Mouse (Mus musculus): ENCODE data around the gene Cyfip2. TPM values are rescaled to one million over a fixed set of nuclear protein-coding genes. Genes with fewer than 3 reads are reported as not detected.

Gene Cyfip2
- total RNA-seq (2021) (10 to 100 TPM; 55.2 to 68.8 TPM), polyA plus RNA-seq (2012; rRNA removed) (28.8 and 30.5 TPM in 2 replicates)
- long read RNA-seq, full-length matches to known transcripts, result 5 of 19 reads
- long read RNA-seq, partial matches to known transcripts, result 9 of 19 reads
- long read RNA-seq, other reads (novel, unspliced or antisense), result 5 of 19 reads

DNA sequence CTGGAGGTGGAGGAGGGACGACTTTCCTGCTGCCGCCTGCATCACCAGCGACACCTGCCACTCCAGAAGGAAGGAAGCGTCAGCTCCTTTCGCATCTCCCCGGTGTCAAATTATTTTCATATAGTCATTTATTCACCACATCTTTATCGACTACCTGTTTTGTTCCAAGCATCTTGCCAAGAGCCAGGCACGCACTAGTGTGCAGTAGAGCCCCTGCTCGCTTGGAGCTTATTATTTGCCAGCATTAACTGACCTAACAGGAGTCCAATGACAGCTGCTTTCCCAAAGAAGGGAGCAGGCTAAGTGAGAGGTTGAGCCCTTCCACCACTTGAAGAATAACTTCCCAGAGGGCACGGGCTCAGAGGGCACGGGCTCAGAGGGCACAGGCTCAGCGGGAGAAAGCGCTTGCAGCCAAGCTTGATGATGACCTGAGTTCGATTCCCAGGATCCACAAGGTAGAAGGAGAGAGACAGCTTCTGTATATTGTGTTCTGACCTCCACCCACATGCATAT is at the start of gene Cyfip2:
TSS of gene Cyfip2 (minus strand) at position 337 of the 513 bp plus-strand sequence.
- intact Hi-C loops (cut with DNase I), result no loop called here

DNA sequence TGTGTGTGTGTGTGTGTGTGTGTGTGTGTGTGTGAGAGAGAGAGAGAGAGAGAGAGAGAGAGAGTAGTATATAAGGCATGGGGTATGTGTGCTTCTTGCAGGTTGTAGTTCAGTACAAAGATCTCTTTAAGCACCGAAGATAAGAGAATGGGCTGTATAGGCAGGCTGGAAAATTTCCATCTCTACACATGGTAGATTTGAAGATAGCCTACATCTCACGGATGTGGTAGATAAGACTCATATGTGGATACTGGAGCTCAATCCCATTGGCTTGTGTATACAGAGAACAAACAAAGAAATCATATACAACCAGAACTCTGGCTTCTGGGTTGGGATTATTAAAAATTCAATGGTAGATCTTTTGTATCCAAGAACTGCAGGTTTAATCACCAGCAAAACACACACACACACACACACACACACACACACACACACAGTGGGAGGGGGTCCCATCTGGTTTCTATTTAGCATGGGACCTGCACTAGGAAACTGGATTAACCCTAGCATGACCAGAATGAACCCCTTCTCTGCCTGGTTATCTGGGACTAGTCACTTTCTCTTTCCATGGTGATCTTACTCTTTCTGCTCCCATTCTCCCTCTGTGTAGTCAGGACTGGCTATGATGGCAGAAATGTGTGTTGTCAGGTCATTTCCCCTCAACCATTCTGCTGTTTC is 48.5 kb upstream of the Cyfip2 start:
- no peak for DNase-seq
- H3K4me1 ChIP-seq (ENCODE audit: control insufficient read depth, insufficient read depth, low read length), result no peaks in the 10 kb centered on the region
- TF ChIP-seq POLR2A (IDR thresholded peaks at IDR 0.05; ENCODE audit: insufficient read depth, low read depth, low read length) (no peak), CTCF (IDR thresholded peaks at IDR 0.05) (no peak), EP300 (IDR thresholded peaks at IDR 0.05; ENCODE audit: insufficient read depth, low read depth, low read length) (no peak)
- H3K36me3 ChIP-seq (ENCODE audit: control insufficient read depth, insufficient read depth, low read length), result no peaks in the 10 kb centered on the region
- H3K27ac ChIP-seq, result no peak overlapping the region
- H3K27me3 ChIP-seq (ENCODE audit: control insufficient read depth, insufficient read depth, low read length), result no peaks in the 10 kb centered on the region
- WGBS, result 56% methylated on average over 2 of the region's 2 CpGs
- H3K79me2 ChIP-seq (replicated peaks; ENCODE audit: control insufficient read depth, insufficient read depth, low read length), result no peaks in the 10 kb centered on the region
- intact Hi-C loops (cut with DNase I), result no loop called here
- no peak overlapping the region for H3K4me3 ChIP-seq
- no peak overlapping the region for H3K9ac ChIP-seq (ENCODE audit: low read depth, low read length)

More for the DNA sequence above, at the start of gene Cyfip2:
- peaks cover 3% of the 10 kb centered on the region; the same call in 1 of the 2 replicates for H3K27me3 ChIP-seq (ENCODE audit: control insufficient read depth, insufficient read depth, low read length)
- TF ChIP-seq POLR2A (IDR thresholded peaks at IDR 0.05; ENCODE audit: insufficient read depth, low read depth, low read length), result no peak
- TF ChIP-seq CTCF (IDR thresholded peaks at IDR 0.05), result no peak
- TF ChIP-seq EP300 (IDR thresholded peaks at IDR 0.05; ENCODE audit: insufficient read depth, low read depth, low read length), result no peak
- no peaks in the 10 kb centered on the region for H3K4me1 ChIP-seq (ENCODE audit: control insufficient read depth, insufficient read depth, low read length)
- peak within 1 kb of the TSS; percentile 68 for H3K4me3 ChIP-seq
- H3K9ac ChIP-seq (ENCODE audit: low read depth, low read length), result peak within 1 kb of the TSS; percentile 78
- peak within 1 kb of the TSS; percentile 59 for H3K27ac ChIP-seq
- WGBS, result 9% methylated on average over 14 of the region's 14 CpGs
- no peaks in the 10 kb centered on the region for H3K36me3 ChIP-seq (ENCODE audit: control insufficient read depth, insufficient read depth, low read length)
- no peaks in the 10 kb centered on the region for H3K79me2 ChIP-seq (replicated peaks; ENCODE audit: control insufficient read depth, insufficient read depth, low read length)
- DNase-seq, result no peak

DNA sequence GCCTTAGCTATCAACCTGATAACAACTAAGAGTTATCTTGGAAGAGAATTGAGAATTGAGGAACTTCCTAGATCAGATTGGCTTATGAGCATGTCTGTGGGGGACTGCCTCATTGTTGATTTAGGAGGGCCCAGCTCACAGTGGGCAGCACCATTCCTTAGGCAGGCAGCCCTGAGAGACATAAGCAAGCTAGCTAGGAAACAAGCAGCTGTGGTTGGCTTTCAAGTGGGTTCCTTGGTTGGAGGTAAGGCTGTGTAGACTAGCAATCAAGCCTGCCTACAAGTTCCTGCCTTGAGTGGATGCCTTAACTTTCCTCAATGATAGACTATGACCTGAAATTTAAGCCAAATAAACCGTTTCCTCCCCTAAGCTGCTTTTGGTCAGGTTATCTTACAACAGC is 45.7 kb upstream of the Cyfip2 start:
- Histone ChIP-seq H3K9ac (ENCODE audit: low read depth, low read length) (no peak overlapping the region), H3K4me1 (ENCODE audit: control insufficient read depth, insufficient read depth, low read length) (no peaks in the 10 kb centered on the region), H3K79me2 (replicated peaks; ENCODE audit: control insufficient read depth, insufficient read depth, low read length) (no peaks in the 10 kb centered on the region), H3K4me3 (no peak overlapping the region), H3K27ac (no peak overlapping the region), H3K36me3 (ENCODE audit: control insufficient read depth, insufficient read depth, low read length) (no peaks in the 10 kb centered on the region), H3K27me3 (ENCODE audit: control insufficient read depth, insufficient read depth, low read length) (no peaks in the 10 kb centered on the region)
- DNase-seq, result no peak
- TF ChIP-seq EP300 (IDR thresholded peaks at IDR 0.05; ENCODE audit: insufficient read depth, low read depth, low read length) (no peak), POLR2A (IDR thresholded peaks at IDR 0.05; ENCODE audit: insufficient read depth, low read depth, low read length) (no peak), CTCF (IDR thresholded peaks at IDR 0.05) (no peak)
- 50% methylated on average over 1 of the region's 1 CpGs for WGBS
- intact Hi-C loops (cut with DNase I), result no loop called here

DNA sequence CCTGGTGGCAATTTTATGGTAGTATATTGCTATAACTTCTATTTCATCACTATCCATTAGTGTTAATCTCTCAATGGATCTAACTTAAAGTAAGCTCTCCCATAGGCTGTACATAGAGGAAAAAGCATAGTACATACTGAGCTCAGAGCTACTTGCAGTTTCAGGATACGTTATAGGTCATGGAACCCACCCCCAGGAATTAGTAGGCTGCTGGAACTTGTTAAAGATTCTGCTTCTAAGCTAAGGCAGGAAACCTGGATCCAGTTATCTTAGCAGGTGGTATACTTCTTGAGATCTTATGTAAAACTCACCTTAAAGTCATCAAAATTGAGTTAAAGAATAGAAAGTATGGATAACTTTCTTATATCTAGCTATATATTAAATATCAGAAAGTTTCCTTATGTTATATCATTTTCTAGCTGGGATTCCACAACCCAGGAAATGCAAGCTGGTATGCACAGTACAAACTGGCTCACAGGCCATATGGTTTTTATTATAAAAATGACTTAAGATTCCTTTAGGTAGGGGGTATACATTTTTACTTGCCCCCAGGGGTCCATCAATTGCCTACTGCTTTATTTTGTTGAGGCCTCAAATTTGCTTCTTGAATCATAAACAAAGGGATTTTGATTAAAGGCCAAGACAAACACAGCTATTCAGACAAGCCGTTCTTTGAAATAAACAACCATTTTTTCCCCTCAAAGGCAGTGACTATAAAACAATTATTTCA is 37.2 kb upstream of the Cyfip2 start:
- H3K4me1 ChIP-seq (ENCODE audit: control insufficient read depth, insufficient read depth, low read length), result no peaks in the 10 kb centered on the region
- H3K79me2 ChIP-seq (replicated peaks; ENCODE audit: control insufficient read depth, insufficient read depth, low read length), result no peaks in the 10 kb centered on the region
- no peak for DNase-seq
- no peaks in the 10 kb centered on the region for H3K27me3 ChIP-seq (ENCODE audit: control insufficient read depth, insufficient read depth, low read length)
- no peaks in the 10 kb centered on the region for H3K36me3 ChIP-seq (ENCODE audit: control insufficient read depth, insufficient read depth, low read length)
- H3K27ac ChIP-seq, result no peak overlapping the region
- no peak for TF ChIP-seq EP300 (IDR thresholded peaks at IDR 0.05; ENCODE audit: insufficient read depth, low read depth, low read length)
- TF ChIP-seq POLR2A (IDR thresholded peaks at IDR 0.05; ENCODE audit: insufficient read depth, low read depth, low read length), result no peak
- no peak for TF ChIP-seq CTCF (IDR thresholded peaks at IDR 0.05)
- no peak overlapping the region for H3K9ac ChIP-seq (ENCODE audit: low read depth, low read length)
- H3K4me3 ChIP-seq, result no peak overlapping the region
- intact Hi-C loops (cut with DNase I), result no loop called here
- WGBS, result 62% methylated on average over 2 of the region's 2 CpGs

DNA sequence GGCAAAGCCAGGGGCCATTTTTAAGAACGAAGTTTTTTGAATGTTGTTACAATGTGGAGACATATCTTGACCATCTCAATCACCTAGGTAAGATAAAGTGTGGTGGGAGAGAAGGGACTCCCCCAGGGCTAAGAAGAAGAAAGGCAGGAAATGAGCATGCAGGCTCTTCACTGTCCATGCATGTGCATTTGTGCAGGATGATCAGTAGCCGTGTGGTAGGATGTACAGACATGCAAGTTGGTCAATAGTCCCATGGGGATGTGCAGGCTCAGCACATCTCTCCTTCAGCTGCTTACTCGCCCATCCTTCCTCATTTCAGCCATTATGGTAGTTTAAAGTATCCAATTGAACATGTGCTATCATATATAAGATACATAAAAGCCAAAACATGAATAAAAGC is 35.8 kb upstream of the Cyfip2 start:
- TF ChIP-seq CTCF (IDR thresholded peaks at IDR 0.05), result no peak
- no peak for TF ChIP-seq POLR2A (IDR thresholded peaks at IDR 0.05; ENCODE audit: insufficient read depth, low read depth, low read length)
- no peak for TF ChIP-seq EP300 (IDR thresholded peaks at IDR 0.05; ENCODE audit: insufficient read depth, low read depth, low read length)
- no peak overlapping the region for H3K4me3 ChIP-seq
- H3K36me3 ChIP-seq (ENCODE audit: control insufficient read depth, insufficient read depth, low read length), result no peaks in the 10 kb centered on the region
- intact Hi-C loops (cut with DNase I), result no loop called here
- no peak overlapping the region for H3K9ac ChIP-seq (ENCODE audit: low read depth, low read length)
- DNase-seq, result no peak
- no peak overlapping the region for H3K27ac ChIP-seq
- WGBS, result 66% methylated on average over 3 of the region's 3 CpGs
- H3K4me1 ChIP-seq (ENCODE audit: control insufficient read depth, insufficient read depth, low read length), result no peaks in the 10 kb centered on the region
- no peaks in the 10 kb centered on the region for H3K79me2 ChIP-seq (replicated peaks; ENCODE audit: control insufficient read depth, insufficient read depth, low read length)
- H3K27me3 ChIP-seq (ENCODE audit: control insufficient read depth, insufficient read depth, low read length), result no peaks in the 10 kb centered on the region

Measured in heart, adult 2 months (tissue).